Mouse (Mus musculus) heart, postnatal 0 days (tissue): ENCODE results near the gene Nepro. TPM values are rescaled to one million over a fixed set of nuclear protein-coding genes. Genes with fewer than 3 reads are reported as not detected.

Experiments
- ATAC-seq: fragments of 200-750 bp; cut with Nextera tagmentation; 2 replicates; pipeline ENCODE4 v1.8.0; 2017; ENCODE audit warnings: low read depth, moderate number of reproducible peaks, moderate library complexity; ENCODE audit not compliant: insufficient read depth
- DNase-seq: peaks from one replicate; pipeline ENCODE4 v3.0.0-alpha.2; 2016; ENCODE audit warnings: low spot score
- H3K27ac ChIP-seq: fragments of 300-500 bp; sonication (generic); 2 replicates; pipeline ENCODE4 v1.5.1; 2014; ENCODE audit warnings: low read depth, mild to moderate bottlenecking
- H3K27me3 ChIP-seq: fragments of 300-500 bp; sonication (generic); 2 replicates; pipeline ENCODE4 v1.6.1; 2014; ENCODE audit warnings: low read length, mixed read lengths; ENCODE audit not compliant: control insufficient read depth, insufficient read depth
- H3K36me3 ChIP-seq: fragments of 300-500 bp; sonication (generic); replicated peaks from 2 replicates; pipeline ENCODE4 v1.6.1; 2014; ENCODE audit warnings: low read length, mixed read lengths; ENCODE audit not compliant: control insufficient read depth, insufficient read depth
- H3K4me1 ChIP-seq: fragments of 300-500 bp; sonication (generic); 2 replicates; pipeline ENCODE4 v1.6.1; 2014; ENCODE audit warnings: antibody characterized with exemption; ENCODE audit not compliant: control insufficient read depth, insufficient read depth
- H3K4me2 ChIP-seq: fragments of 300-500 bp; sonication (generic); 2 replicates; pipeline ENCODE4 v1.6.1; 2014; ENCODE audit warnings: low read depth, mild to moderate bottlenecking, low read length, moderate library complexity
- H3K4me3 ChIP-seq: fragments of 300-500 bp; sonication (generic); 2 replicates; pipeline ENCODE4 v1.5.1; 2014; ENCODE audit warnings: low read depth, low read length
- H3K9ac ChIP-seq: fragments of 300-500 bp; sonication (generic); replicated peaks from 2 replicates; pipeline ENCODE4 v1.6.1; 2014; ENCODE audit warnings: low read depth, low read length, mixed read lengths
- H3K9me3 ChIP-seq: fragments of 300-500 bp; sonication (generic); replicated peaks from 2 replicates; pipeline ENCODE4 v1.6.1; 2016; ENCODE audit warnings: low read length; ENCODE audit not compliant: control insufficient read depth
- CTCF ChIP-seq: IDR thresholded peaks from 2 replicates; pipeline ENCODE4 v1.5.1; 2016; ENCODE audit warnings: antibody characterized with exemption, control low read depth, low read depth
- EP300 ChIP-seq: IDR thresholded peaks from 2 replicates; pipeline ENCODE4 v1.6.1; 2016; ENCODE audit warnings: antibody characterized with exemption, low read depth
- WGBS: fragments of 180-500 bp; shearing (Covaris S2); extraction: QIAGEN DNeasy Blood & Tissue Kit; methylation state at CpG from one replicate; pipeline ENCODE4 v1.1.7; 2014; 5-methylcytosine and 5-hydroxymethylcytosine counted together
- polyA plus RNA-seq: library from polyadenylated mRNA; unstranded; fragments of >200 nt; fragmentation: Nextera tagmentation; extraction: Ambion mirVana; gene quantifications from 2 replicates; pipeline ENCODE4 v1.2.1, GENCODE M21; 2015
- total RNA-seq: library from RNA; depleted of rRNA; stranded (reverse); fragments of >200 nt; gene quantifications from 2 replicates; pipeline ENCODE4 v1.2.3, GENCODE M21; 2014; ENCODE audit warnings: low replicate concordance

Gene Nepro
- total and polyA plus RNA-seq, 2 experiments from 2014 or later = 2.3 to 3.1 TPM

DNA sequence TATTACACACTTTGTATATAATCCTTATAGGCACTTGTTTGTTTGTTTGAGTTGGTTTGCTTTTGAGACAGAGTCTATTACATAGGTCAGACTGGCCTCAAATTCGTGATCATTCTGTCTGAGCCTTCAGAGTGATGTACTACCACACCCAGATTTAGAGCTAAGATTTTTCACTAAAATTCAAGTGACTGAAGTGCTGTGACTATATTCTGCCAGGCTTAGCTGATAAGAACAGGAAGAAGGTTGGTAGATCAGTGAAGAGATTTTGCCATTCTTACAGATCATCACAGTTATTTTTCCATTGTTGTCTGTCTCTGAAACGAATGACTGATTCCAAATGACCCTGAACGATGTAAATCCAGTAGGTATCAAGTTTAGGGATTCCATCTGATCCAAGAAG, 23.9 kb downstream of the Nepro start:
- Histone ChIP-seq H3K27me3 (no peaks in the 10 kb centered on the region), H3K4me2 (no peak overlapping the region), H3K4me3 (no peak overlapping the region), H3K9me3 (no peaks in the 10 kb centered on the region), H3K27ac (no peak overlapping the region), H3K36me3 (no peaks in the 10 kb centered on the region), H3K4me1 (peaks cover 5% of the 10 kb centered on the region), H3K9ac (no peak overlapping the region)
- WGBS = 41% methylated on average over 3 of the region's 3 CpGs
- TF ChIP-seq CTCF (no peak), EP300 (no peak)
- ATAC-seq = no peak
- no peak for DNase-seq

DNA sequence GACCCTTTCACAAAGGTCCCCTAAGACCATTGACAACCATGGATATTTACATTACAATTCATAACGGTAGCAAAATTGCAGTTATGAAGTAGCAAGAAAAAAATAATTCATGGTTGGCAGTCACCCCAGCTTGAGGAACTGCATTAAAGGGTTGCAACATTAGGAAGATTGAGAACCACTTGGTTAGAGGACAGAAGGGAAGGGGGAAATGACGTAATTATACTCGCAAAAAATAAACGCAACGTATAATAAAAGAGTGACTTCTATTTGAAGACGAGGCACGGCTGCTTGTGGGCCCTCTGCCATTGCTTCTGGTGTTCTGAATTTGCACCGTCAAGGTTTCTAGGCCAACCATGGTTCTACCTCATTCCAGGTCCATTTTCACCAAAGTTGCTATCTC, 33.6 kb downstream of the Nepro start:
- TF ChIP-seq CTCF (no peak), EP300 (no peak)
- Histone ChIP-seq H3K4me2 (no peak overlapping the region), H3K9ac (no peak overlapping the region), H3K4me3 (no peak overlapping the region), H3K36me3 (no peaks in the 10 kb centered on the region), H3K27me3 (no peaks in the 10 kb centered on the region), H3K27ac (no peak overlapping the region), H3K9me3 (no peaks in the 10 kb centered on the region), H3K4me1 (no peaks in the 10 kb centered on the region)
- WGBS = 74% methylated on average over 8 of the region's 8 CpGs
- DNase-seq (no peak), ATAC-seq (no peak)

- Histone ChIP-seq H3K9ac (no peak overlapping the region), H3K4me2 (no peak overlapping the region), H3K4me1 (no peaks in the 10 kb centered on the region), H3K27ac (no peak overlapping the region), H3K27me3 (no peaks in the 10 kb centered on the region), H3K4me3 (no peak overlapping the region), H3K9me3 (no peaks in the 10 kb centered on the region), H3K36me3 (no peaks in the 10 kb centered on the region)
- DNase-seq (no peak), ATAC-seq (no peak)
- WGBS = 50% methylated on average over 1 of the region's 1 CpGs
- no peak for TF ChIP-seq EP300
- peak; percentile 33; the same call in 1 of the 2 replicates for TF ChIP-seq CTCF
Observed at GRCm38 (mm10) chr16:44761811-44762210, 37.7 kb downstream of the Nepro start.

- Histone ChIP-seq H3K9ac (no peak within 1 kb of the TSS), H3K27ac (no peak within 1 kb of the TSS), H3K4me2 (peak within 1 kb of the TSS; percentile 52), H3K4me1 (no peaks in the 10 kb centered on the region), H3K4me3 (peak within 1 kb of the TSS; percentile 26), H3K36me3 (no peaks in the 10 kb centered on the region), H3K27me3 (no peaks in the 10 kb centered on the region), H3K9me3 (no peaks in the 10 kb centered on the region)
- no peak for DNase-seq
- TF ChIP-seq CTCF (no peak), EP300 (no peak)
- ATAC-seq = no peak
- 60% methylated on average over 22 of the region's 22 CpGs for WGBS
Observed at GRCm38 (mm10) chr16:44765555-44766319, 41.6 kb downstream of the Nepro start, which contains the start of gene Cd200r1. TSS of gene Cd200r1 (plus strand) at chr16:44765736.

DNA sequence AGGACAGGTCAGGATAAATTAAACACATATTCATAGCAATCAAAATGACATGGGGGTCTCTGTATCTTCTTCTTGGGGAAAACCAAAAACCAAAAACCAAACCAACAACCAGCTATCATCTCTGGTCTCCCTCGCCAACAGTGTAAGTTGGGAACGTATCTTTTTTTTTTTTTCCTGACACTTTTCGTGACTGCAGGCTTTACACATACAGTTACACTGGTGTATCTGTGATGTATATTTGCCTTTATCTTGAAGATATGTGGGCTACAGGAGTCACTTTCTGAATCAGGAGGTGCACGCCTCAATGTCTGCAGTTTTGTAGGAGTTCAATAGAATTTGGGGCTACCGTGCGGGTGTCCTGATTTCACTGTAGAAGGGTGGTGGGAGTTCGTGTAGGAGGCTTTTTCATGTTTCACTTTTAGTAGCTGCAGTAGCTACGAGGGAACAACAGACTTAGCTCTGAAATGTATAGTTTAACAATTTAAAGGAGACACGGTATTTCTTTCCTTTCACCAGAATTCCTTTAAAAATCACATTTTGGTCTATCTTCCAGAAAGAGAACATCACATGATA, 42.3 kb downstream of the Nepro start:
- Histone ChIP-seq H3K4me1 (no peaks in the 10 kb centered on the region), H3K4me2 (peak overlapping the region; percentile 52), H3K4me3 (peak overlapping the region; percentile 26), H3K27me3 (no peaks in the 10 kb centered on the region), H3K27ac (no peak overlapping the region), H3K9ac (no peak overlapping the region), H3K36me3 (no peaks in the 10 kb centered on the region), H3K9me3 (no peaks in the 10 kb centered on the region)
- ATAC-seq (no peak), DNase-seq (no peak)
- 59% methylated on average over 9 of the region's 9 CpGs for WGBS
- TF ChIP-seq EP300 (no peak), CTCF (no peak)

DNA sequence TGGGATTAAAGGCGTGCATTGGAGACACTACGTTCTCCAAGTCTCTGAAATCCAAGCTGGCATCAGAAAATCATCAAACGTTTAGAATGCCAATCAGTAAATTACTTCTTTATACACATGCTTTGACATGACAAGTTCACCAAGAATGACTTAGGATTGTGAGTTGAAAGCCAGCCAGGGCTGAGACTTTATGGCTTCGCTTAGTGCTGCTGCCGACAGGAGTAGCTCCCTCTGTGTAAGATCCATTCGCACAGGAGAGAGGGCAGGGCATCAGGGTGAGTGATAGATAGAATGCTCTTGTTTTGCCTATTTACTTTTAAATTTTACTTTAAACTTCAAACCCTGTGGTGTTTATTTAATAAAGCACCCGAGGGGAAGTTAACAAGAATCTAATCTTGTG, 43.4 kb downstream of the Nepro start:
- 76% methylated on average over 7 of the region's 7 CpGs for WGBS
- Histone ChIP-seq H3K9me3 (no peaks in the 10 kb centered on the region), H3K36me3 (no peaks in the 10 kb centered on the region), H3K9ac (no peak overlapping the region), H3K27ac (no peak overlapping the region), H3K4me3 (no peak overlapping the region), H3K4me1 (no peaks in the 10 kb centered on the region), H3K4me2 (no peak overlapping the region), H3K27me3 (no peaks in the 10 kb centered on the region)
- DNase-seq (no peak), ATAC-seq (no peak)
- TF ChIP-seq EP300 (no peak), CTCF (no peak)
